Mouse (Mus musculus): ENCODE measurements around the gene Taco1. TPM values are rescaled to one million over a fixed set of nuclear protein-coding genes. Genes with fewer than 3 reads are reported as not detected.
"Not testable (repeated sequence)": the region's sequence is repeated elsewhere in the genome, so short reads cannot be mapped to it uniquely, and the experiment has no call there.

Taco1 gene
- polyA plus RNA-seq, 1 experiment from 2014 or later: 16.3 TPM

DNA sequence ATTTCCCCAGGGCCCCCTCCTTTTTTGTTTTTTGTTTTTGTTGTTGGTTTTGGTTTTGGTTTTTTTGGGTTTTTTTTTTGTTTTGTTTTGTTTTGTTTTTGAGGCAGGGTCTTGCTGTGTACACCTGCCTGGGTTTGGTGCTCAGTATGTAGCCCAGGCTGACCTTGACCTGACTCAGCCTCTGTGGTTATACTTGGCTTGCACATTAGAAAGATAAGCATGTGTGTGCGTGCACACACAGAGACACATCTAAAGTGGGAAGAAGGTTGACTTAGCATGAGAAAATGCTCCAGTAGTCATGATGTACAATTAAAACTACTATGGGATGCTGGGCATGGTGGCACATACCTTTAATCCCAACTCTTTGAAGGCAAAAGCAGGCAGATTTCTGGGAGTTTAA is 5.3 kb upstream of the Taco1 start:
- ChIA-PET POLR2A (no interaction called here), CTCF (interaction anchor here (2.0 kb wide), 1 partner anchor 36 kb away, joined by 4 read pairs; no protein-coding TSS in a partner anchor)
- no peak for ATAC-seq
- in situ Hi-C loops (cut with MboI; ENCODE audit: low pct_unique_long_range_greater_than_20kb): no loop called here
- DNase-seq (ENCODE audit: low read depth, low spot score): no peak
- no peaks in the 10 kb centered on the region for H3K27me3 ChIP-seq
- no peak for TF ChIP-seq CTCF (IDR thresholded peaks at IDR 0.05)

- ChIA-PET POLR2A (no interaction called here), CTCF (interaction anchor here (1.4 to 2.0 kb wide), 3 partner anchors 8 to 134 kb away, joined by 3 to 6 read pairs (median 4); no protein-coding TSS in a partner anchor)
- TF ChIP-seq CTCF (IDR thresholded peaks at IDR 0.05): no peak
- in situ Hi-C loops (cut with MboI; ENCODE audit: low pct_unique_long_range_greater_than_20kb): no loop called here
- no peaks in the 10 kb centered on the region for H3K27me3 ChIP-seq
- DNase-seq (ENCODE audit: low read depth, low spot score): no peak
- ATAC-seq: no peak
Measured at GRCm38 (mm10) chr11:106061311-106061710, 4.5 kb upstream of the Taco1 start.

GRCm38 (mm10) chr11:106063756-106064155 is 2.1 kb upstream of the Taco1 start:
- no peaks in the 10 kb centered on the region for H3K27me3 ChIP-seq
- DNase-seq (ENCODE audit: low read depth, low spot score): no peak
- no peak for ATAC-seq
- no peak for TF ChIP-seq CTCF (IDR thresholded peaks at IDR 0.05)
- CTCF ChIA-PET: no interaction called here
- in situ Hi-C loops (cut with MboI; ENCODE audit: low pct_unique_long_range_greater_than_20kb): no loop called here
- POLR2A ChIA-PET: interaction anchor here (0.6 kb wide), 1 partner anchor 22 kb away, joined by 3 read pairs; no protein-coding TSS in a partner anchor

GRCm38 (mm10) chr11:106065073-106065922 is 563 bp upstream of the Taco1 start:
- H3K27me3 ChIP-seq: no peaks in the 10 kb centered on the region
- no peak for TF ChIP-seq CTCF (IDR thresholded peaks at IDR 0.05)
- DNase-seq (ENCODE audit: low read depth, low spot score): no peak
- in situ Hi-C loops (cut with MboI; ENCODE audit: low pct_unique_long_range_greater_than_20kb): no loop called here
- POLR2A ChIA-PET: no interaction called here
- ATAC-seq: no peak
- CTCF ChIA-PET: no interaction called here

- ATAC-seq; in situ Hi-C loops (cut with MboI; ENCODE audit: low pct_unique_long_range_greater_than_20kb); H3K27me3 ChIP-seq; CTCF ChIA-PET; POLR2A ChIA-PET: not testable (repeated sequence)
- DNase-seq (ENCODE audit: low read depth, low spot score): peak; percentile 68
Measured at GRCm38 (mm10) chr11:106066616-106067015, 755 bp downstream of the Taco1 start.

DNA sequence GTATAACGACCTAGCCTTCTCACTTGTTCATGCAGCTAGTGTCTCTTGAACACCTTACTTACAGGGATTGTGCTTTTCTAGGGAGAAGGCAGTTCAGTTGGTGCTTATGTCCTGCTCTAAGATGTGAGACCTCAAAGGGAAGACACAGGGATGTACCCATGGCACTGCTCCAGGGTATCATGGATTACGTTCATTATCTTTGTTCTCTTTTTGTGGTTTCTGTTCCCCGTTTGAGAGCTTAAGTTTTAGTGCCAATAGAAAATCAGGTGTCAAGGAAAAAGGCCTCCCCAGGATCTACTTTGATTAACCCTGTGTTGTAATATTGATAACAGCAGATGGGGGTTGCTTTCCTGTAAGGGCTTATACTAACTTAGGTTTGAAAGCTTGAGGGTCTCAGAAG is 7.9 kb downstream of the Taco1 start:
- TF ChIP-seq CTCF (IDR thresholded peaks at IDR 0.05): no peak
- DNase-seq (ENCODE audit: low read depth, low spot score): no peak
- ChIA-PET POLR2A (no interaction called here), CTCF (no interaction called here)
- H3K27me3 ChIP-seq: no peaks in the 10 kb centered on the region
- in situ Hi-C loops (cut with MboI; ENCODE audit: low pct_unique_long_range_greater_than_20kb): no loop called here
- ATAC-seq: no peak

DNA sequence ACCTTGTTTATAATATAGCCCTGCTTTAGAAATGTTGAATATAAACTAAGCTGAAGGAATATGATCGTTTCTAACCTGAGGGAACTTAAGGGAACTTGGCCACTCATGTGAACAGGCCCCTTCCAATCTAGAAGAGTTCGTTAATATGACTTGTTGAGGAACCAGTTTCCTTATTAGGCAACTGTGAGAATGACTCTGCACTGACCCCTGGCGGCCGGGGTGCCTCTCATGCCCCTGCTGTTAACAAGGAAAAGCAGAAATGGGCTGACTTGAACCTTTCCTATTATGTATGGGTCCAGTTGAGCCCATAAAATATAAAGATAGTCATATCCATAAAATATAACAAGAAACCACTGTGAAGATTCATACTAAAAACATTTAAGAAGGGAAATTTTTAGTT is 10.5 kb downstream of the Taco1 start:
- DNase-seq (ENCODE audit: low read depth, low spot score) (no peak), ATAC-seq (no peak)
- POLR2A ChIA-PET: no interaction called here
- H3K27me3 ChIP-seq: no peaks in the 10 kb centered on the region
- CTCF ChIA-PET: interaction anchor here (1.5 kb wide), 1 partner anchor 73 kb away, joined by 3 read pairs; no protein-coding TSS in a partner anchor
- in situ Hi-C loops (cut with MboI; ENCODE audit: low pct_unique_long_range_greater_than_20kb): no loop called here
- peak; percentile 86 for TF ChIP-seq CTCF (IDR thresholded peaks at IDR 0.05)

GRCm38 (mm10) chr11:106083708-106084701 is 18.1 kb downstream of the Taco1 start, which contains the start of gene Map3k3:
Gene Map3k3 (plus strand): TSS chr11:106084613.
- in situ Hi-C loops (cut with MboI; ENCODE audit: low pct_unique_long_range_greater_than_20kb): no loop called here
- DNase-seq (ENCODE audit: low read depth, low spot score) (peak; percentile 98), ATAC-seq (peak; percentile 98)
- no peaks in the 10 kb centered on the region for H3K27me3 ChIP-seq
- POLR2A ChIA-PET: no interaction called here
- peak; percentile 99 for TF ChIP-seq CTCF (IDR thresholded peaks at IDR 0.05)
- CTCF ChIA-PET: interaction anchor here (0.7 to 1.2 kb wide), 2 partner anchors 77 to 202 kb away, joined by 3 read pairs; partner anchors contain the start of gene Limd2

DNA sequence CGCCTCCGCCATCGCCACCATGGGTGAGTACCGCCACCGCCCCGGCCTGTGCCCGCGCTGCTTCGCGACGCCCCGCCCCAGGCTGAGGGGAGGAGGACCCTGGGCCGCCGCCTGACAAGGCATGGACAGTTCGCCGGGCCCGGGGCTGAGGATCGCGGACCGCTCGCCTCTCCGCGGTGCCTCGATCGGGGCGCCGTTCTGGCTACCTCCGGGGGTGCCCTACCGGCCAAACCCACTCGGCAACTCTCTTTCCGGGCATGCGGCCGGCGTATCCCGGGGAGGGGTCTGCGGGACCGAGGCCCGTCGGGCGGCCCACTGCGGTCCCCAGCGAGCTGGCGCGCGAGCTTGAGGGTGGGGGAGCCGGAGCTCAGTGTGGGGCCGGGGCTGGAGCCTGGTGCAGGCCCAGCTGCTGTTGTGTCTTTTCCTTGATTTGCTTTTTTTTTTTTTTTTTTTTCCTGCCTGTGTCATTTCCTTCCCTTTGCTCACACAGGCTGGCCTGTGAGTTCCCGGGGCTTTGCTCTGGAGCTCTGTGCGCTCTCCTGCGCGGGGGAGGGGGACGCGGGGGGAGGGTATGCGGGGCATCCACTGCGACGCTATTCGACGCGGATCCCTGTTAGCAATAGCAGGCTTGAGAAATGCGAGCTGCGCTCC is 19.2 kb downstream of the Taco1 start:
- H3K27me3 ChIP-seq: no peaks in the 10 kb centered on the region
- in situ Hi-C loops (cut with MboI; ENCODE audit: low pct_unique_long_range_greater_than_20kb): no loop called here
- no peak for ATAC-seq
- no peak for DNase-seq (ENCODE audit: low read depth, low spot score)
- no peak for TF ChIP-seq CTCF (IDR thresholded peaks at IDR 0.05)
- POLR2A ChIA-PET: interaction anchor here (0.6 to 0.7 kb wide), 2 partner anchors 29 to 71 kb away, joined by 3 to 4 read pairs; no protein-coding TSS in a partner anchor
- CTCF ChIA-PET: interaction anchor here (1.4 to 2.4 kb wide), 3 partner anchors 13 to 27 kb away, joined by 4 to 6 read pairs (median 5); no protein-coding TSS in a partner anchor

GRCm38 (mm10) chr11:106098223-106098622 is 32.4 kb downstream of the Taco1 start:
- DNase-seq (ENCODE audit: low read depth, low spot score) (no peak), ATAC-seq (no peak)
- no peaks in the 10 kb centered on the region for H3K27me3 ChIP-seq
- in situ Hi-C loops (cut with MboI; ENCODE audit: low pct_unique_long_range_greater_than_20kb): no loop called here
- CTCF ChIA-PET: interaction anchor here (1.0 to 1.4 kb wide), 4 partner anchors 10 to 63 kb away, joined by 3 to 6 read pairs (median 4); partner anchors contain the start of genes Gm10840 and Limd2
- TF ChIP-seq CTCF (IDR thresholded peaks at IDR 0.05): no peak
- POLR2A ChIA-PET: no interaction called here

Data from Patski (cell line).